Mouse (Mus musculus) stomach, postnatal 0 days (tissue): ENCODE results near the gene Bsn.

ENCODE experiments used
- CTCF ChIP-seq: IDR thresholded peaks from 2 replicates; pipeline ENCODE4 v1.5.1; 2016; ENCODE audit warnings: antibody characterized with exemption, low read depth, mild to moderate bottlenecking, moderate library complexity
- EP300 ChIP-seq: optimal IDR thresholded peaks from 2 replicates; pipeline ENCODE3; 2016; ENCODE audit warnings: antibody characterized with exemption

- no peak for TF ChIP-seq CTCF
- TF ChIP-seq EP300, result no peak
These were observed 80.0 kb downstream of the Bsn start for GRCm38 (mm10) chr9:108110160-108110559.
